Mouse (Mus musculus) kidney, adult 2 months (tissue): ENCODE data around the gene Snx29.

ENCODE experiments used
- CTCF ChIP-seq: fragments of 200-500 bp; conservative IDR thresholded peaks from 2 replicates; pipeline ENCODE4 v1.5.1; 2011; ENCODE audit warnings: low read depth, mild to moderate bottlenecking, control low read depth, low read length, moderate library complexity, mixed read lengths; ENCODE audit not compliant: insufficient read depth, insufficient read length
- POLR2A ChIP-seq: fragments of 200-500 bp; IDR thresholded peaks from one replicate; pipeline ENCODE4 v1.6.1; 2011; ENCODE audit warnings: low read depth, low read length, control low read depth

DNA sequence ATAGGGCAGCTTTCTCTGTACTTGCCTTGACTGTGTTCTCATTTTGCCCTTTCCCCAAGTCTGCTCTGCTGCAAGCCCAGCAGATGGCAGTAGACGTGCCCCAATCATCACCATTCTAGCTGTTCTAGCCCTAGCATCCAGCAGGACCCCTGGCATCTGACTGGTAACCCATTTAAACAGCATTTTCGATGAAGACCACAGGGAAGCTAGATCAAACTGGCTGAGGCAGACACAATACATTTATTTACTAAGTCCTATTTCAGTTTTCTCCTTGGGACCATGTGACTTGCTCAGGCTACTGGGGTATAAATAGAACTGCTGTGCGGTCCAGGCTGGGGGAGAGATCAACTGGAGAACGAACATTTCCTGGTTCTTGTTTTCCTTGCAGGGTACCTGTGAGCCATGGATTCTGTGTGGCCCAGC is 257.0 kb downstream of the Snx29 start:
- TF ChIP-seq CTCF: peak; percentile 81
- no peak for TF ChIP-seq POLR2A
